Mouse (Mus musculus) forebrain, postnatal 0 days (tissue): ENCODE measurements at regions not wholly inside any gene's neighbourhood (a gene's known extent, or its start where the extent isn't known, plus 50 kb on each side); places are given as distances from the start of the nearest gene placed in this dataset.

Experiments used
- ATAC-seq: fragments of 200-750 bp; cut with Nextera tagmentation; 2 replicates; pipeline ENCODE4 v1.8.0; 2017; ENCODE audit warnings: mild to moderate bottlenecking, moderate library complexity
- DNase-seq: peaks from one replicate; pipeline ENCODE4 v3.0.0-alpha.2; 2015
- H3K27ac ChIP-seq: fragments of 300-500 bp; sonication (generic); 2 replicates; pipeline ENCODE4 v1.5.1; 2014; ENCODE audit warnings: low read depth, mild to moderate bottlenecking, antibody characterized with exemption, low read length, moderate library complexity, mixed read lengths
- H3K27me3 ChIP-seq: fragments of 300-500 bp; sonication (generic); 2 replicates; pipeline ENCODE4 v1.6.1; 2014; ENCODE audit warnings: mild to moderate bottlenecking, low read length, mixed read lengths; ENCODE audit not compliant: insufficient read depth
- H3K36me3 ChIP-seq: fragments of 300-500 bp; sonication (generic); 2 replicates; pipeline ENCODE4 v1.6.1; 2014; ENCODE audit warnings: mild to moderate bottlenecking, moderate library complexity; ENCODE audit not compliant: insufficient read depth
- H3K4me1 ChIP-seq: fragments of 300-500 bp; sonication (generic); 2 replicates; pipeline ENCODE4 v1.6.1; 2014; ENCODE audit warnings: antibody characterized with exemption; ENCODE audit not compliant: insufficient read depth
- H3K4me2 ChIP-seq: fragments of 300-500 bp; sonication (generic); 2 replicates; pipeline ENCODE4 v1.6.1; 2014; ENCODE audit warnings: low read depth, mild to moderate bottlenecking, moderate library complexity
- H3K4me3 ChIP-seq: fragments of 300-500 bp; sonication (generic); 2 replicates; pipeline ENCODE4 v1.5.1; 2014; ENCODE audit warnings: low read depth, low read length, mixed read lengths
- H3K9ac ChIP-seq: fragments of 300-500 bp; sonication (generic); 2 replicates; pipeline ENCODE4 v1.6.1; 2014; ENCODE audit warnings: mild to moderate bottlenecking
- H3K9me3 ChIP-seq: fragments of 300-500 bp; sonication (generic); 2 replicates; pipeline ENCODE4 v1.6.1; 2016; ENCODE audit warnings: low read length
- CTCF ChIP-seq: sonication (generic); IDR thresholded peaks from 2 replicates; pipeline ENCODE4 v1.5.1; 2016; ENCODE audit warnings: antibody characterized with exemption, control low read depth, low read depth
- WGBS: fragments of 180-500 bp; shearing (Covaris S2); extraction: QIAGEN DNeasy Blood & Tissue Kit; methylation state at CpG from one replicate; pipeline ENCODE4 v1.1.7; 2014; 5-methylcytosine and 5-hydroxymethylcytosine counted together

DNA sequence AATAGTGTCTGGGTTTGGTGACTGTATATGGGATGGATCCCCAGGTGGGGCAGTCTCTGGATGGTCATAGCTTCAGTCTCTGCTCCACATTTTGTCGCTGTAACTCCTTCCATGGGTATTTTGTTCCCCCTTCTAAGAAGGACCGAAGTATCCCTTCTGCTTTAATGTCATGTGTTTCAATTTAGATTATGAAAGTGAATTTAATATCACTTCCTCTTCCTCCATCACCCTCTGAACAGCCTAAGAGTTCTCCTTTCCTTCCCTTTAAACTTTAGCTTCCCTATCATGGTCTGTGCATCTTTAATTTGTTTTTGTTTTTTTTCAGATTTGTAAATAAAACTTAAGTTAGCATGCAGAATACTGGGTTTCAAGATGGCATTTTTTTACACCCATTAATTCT, 211.0 kb upstream of the Phyhipl start:
- H3K36me3 ChIP-seq: no peaks in the 10 kb centered on the region
- H3K4me2 ChIP-seq: no peak overlapping the region
- no peak for DNase-seq
- no peak overlapping the region for H3K27ac ChIP-seq
- 91% methylated on average over 2 of the region's 2 CpGs for WGBS
- H3K4me3 ChIP-seq: no peak overlapping the region
- H3K27me3 ChIP-seq: no peaks in the 10 kb centered on the region
- no peak overlapping the region for H3K9ac ChIP-seq
- no peak for ATAC-seq
- H3K9me3 ChIP-seq: no peaks in the 10 kb centered on the region
- no peak for TF ChIP-seq CTCF
- H3K4me1 ChIP-seq: peaks cover under 1% of the 10 kb centered on the region; the same call in 1 of the 2 replicates

DNA sequence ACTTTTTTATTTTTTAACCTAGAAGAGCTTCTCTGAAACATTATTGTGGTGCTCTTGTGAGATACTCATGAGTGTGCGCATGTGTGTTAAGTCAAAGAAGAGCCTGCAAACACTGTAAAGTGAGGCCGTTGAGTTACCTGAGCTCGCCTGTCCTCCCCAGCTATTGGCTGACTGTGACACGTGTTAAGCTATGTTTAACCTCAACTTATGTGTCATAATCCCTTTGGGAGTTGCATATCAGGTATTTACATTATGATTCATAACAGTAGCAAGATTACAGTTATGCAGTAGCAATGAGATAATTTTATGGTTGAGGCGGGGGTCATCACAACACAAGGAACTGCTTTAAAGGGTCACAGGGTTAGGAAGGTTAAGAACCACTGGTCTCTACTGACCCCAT, 208.9 kb upstream of the Phyhipl start:
- no peaks in the 10 kb centered on the region for H3K9me3 ChIP-seq
- no peaks in the 10 kb centered on the region for H3K27me3 ChIP-seq
- no peak overlapping the region for H3K9ac ChIP-seq
- no peaks in the 10 kb centered on the region for H3K36me3 ChIP-seq
- no peak for DNase-seq
- H3K4me2 ChIP-seq: no peak overlapping the region
- no peak for TF ChIP-seq CTCF
- whole genome bisulfite sequencing: 91% methylated on average over 5 of the region's 5 CpGs
- no peak for ATAC-seq
- H3K4me1 ChIP-seq: peaks cover 18% of the 10 kb centered on the region
- H3K27ac ChIP-seq: no peak overlapping the region
- no peak overlapping the region for H3K4me3 ChIP-seq

DNA sequence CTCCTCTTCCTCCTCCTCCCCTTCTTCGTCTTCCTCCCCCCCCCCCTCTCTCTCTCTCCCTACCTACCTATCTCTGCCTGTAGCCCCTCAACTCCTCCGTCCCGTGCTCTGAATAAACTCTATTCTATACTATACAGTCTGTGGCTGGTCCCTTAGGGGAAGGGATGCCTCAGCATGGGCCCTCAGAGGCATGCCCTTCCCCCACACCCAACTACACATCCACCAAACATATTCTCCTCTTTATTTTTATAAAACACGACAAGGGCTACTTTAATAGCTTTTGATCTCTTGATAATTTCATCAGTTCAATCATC, 206.2 kb upstream of the Phyhipl start:
- H3K36me3 ChIP-seq: no peaks in the 10 kb centered on the region
- WGBS: 48% methylated on average over 3 of the region's 4 CpGs
- H3K27ac ChIP-seq: 0 out of 2 replicates have a peak overlapping the region, but pooled peaks have one; percentile 29
- H3K9me3 ChIP-seq: no peaks in the 10 kb centered on the region
- peaks cover 18% of the 10 kb centered on the region for H3K4me1 ChIP-seq
- no peak for ATAC-seq
- no peaks in the 10 kb centered on the region for H3K27me3 ChIP-seq
- H3K9ac ChIP-seq: no peak overlapping the region
- H3K4me2 ChIP-seq: no peak overlapping the region
- H3K4me3 ChIP-seq: no peak overlapping the region
- no peak for TF ChIP-seq CTCF
- DNase-seq: no peak

DNA sequence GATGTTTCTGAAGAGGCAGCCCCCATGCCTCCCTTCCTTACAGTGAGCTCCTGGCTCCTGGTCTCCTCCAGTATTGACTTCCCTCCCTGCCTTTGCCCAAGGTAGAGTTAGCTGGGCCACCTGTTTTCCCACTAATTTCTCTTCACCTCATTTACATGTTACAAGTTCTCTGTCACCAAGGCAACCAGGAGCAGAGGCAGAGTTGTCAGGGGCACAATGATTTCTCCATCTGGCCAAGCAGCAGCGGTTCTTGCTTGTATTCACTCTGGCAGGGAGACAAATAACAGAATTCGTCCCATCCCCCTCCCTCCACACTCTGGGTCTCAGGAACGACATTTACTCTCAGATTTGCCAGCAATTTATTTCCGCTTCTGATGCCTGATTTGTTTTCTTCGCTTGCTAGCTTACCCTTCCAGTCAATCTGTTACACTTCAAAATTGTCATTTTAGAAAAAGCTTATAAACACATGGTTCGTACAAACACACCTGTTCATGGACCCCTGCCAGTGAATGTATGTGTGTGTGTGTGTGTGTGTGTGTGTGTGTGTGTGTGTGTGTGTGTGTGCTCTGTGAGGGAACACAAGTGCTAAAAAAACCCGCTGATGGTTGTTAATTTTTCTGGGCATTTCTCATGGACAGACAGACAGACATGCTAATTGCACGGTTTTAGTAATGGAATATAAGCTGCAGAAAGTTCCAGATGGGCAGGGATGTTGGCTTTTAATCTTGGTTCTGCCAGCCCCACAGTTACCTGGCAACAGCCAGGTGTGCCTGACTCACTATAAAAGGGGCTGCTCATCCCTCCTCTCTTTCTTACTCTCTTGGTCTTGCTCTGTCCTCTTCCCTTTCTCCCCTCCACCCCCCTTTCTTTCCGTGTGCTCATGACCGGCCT, 205.6 kb upstream of the Phyhipl start:
- Histone ChIP-seq H3K36me3 (no peaks in the 10 kb centered on the region), H3K9me3 (no peaks in the 10 kb centered on the region), H3K27ac (peak overlapping the region; percentile 64), H3K4me1 (peaks cover 18% of the 10 kb centered on the region), H3K9ac (no peak overlapping the region), H3K27me3 (no peaks in the 10 kb centered on the region), H3K4me3 (no peak overlapping the region), H3K4me2 (peak overlapping the region; percentile 21; the same call in 1 of the 2 replicates)
- peak; percentile 88 for DNase-seq
- no peak for TF ChIP-seq CTCF
- peak; percentile 87 for ATAC-seq
- WGBS: 27% methylated on average over 10 of the region's 10 CpGs

DNA sequence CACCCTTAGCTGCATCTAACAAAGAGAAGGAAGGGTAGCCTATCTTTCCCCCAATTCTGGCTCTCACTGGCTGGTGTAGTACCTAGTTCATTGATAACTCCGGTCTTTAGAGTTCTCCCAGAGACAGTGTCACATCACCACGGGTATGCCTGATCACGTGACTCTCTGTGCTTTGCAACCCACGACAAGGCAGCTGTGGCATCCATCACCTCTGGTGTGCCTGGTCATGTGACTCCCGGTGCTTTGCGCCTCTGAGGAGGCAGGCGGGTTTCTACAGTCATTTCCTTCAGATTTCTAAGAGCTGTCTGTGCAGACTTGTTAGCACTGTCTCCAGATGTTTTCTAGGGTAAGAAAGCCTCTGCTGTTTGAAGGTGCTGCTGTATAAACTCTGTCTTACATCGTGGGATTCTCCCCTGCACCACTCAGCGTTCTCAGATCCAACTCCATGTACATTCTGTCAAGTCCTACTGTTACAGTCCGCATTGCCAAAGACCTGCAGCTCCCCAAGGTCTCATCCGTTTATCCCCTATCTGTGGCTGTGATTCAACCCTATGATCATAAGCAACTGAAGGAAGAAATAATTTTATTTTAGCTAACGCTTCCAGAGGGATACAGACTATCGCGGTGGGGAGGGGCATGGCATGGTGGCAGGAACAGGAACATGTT, 201.5 kb upstream of the Phyhipl start:
- DNase-seq: no peak
- ATAC-seq: no peak
- no peak overlapping the region for H3K4me3 ChIP-seq
- no peaks in the 10 kb centered on the region for H3K27me3 ChIP-seq
- no peak overlapping the region for H3K9ac ChIP-seq
- H3K36me3 ChIP-seq: no peaks in the 10 kb centered on the region
- H3K4me2 ChIP-seq: no peak overlapping the region
- H3K4me1 ChIP-seq: peaks cover 18% of the 10 kb centered on the region
- WGBS: 77% methylated on average over 14 of the region's 14 CpGs
- no peak overlapping the region for H3K27ac ChIP-seq
- no peaks in the 10 kb centered on the region for H3K9me3 ChIP-seq
- no peak for TF ChIP-seq CTCF

DNA sequence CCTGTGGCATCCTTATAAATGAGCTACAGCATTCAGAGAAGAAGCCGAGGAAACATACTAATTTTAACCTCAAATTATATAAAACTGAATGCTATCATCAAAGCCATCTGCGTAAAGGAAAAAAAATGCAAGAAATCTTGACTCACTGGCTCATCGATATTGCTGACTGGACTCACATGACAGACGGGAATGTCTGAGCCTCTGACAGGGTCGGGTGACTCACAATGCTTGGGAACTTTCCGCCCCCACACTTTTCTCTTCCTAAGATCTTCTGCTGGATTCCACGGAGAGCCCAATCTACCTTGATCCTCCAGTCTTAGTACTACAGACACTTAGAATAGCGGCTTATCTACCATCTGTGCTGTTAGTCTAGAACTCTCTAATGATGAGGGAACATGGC, 200.2 kb upstream of the Phyhipl start:
- Histone ChIP-seq H3K9me3 (no peaks in the 10 kb centered on the region), H3K4me1 (peaks cover 10% of the 10 kb centered on the region), H3K27me3 (no peaks in the 10 kb centered on the region), H3K4me2 (no peak overlapping the region), H3K27ac (no peak overlapping the region), H3K36me3 (no peaks in the 10 kb centered on the region), H3K9ac (no peak overlapping the region), H3K4me3 (no peak overlapping the region)
- ATAC-seq: no peak
- 80% methylated on average over 8 of the region's 8 CpGs for WGBS
- no peak for DNase-seq
- no peak for TF ChIP-seq CTCF

DNA sequence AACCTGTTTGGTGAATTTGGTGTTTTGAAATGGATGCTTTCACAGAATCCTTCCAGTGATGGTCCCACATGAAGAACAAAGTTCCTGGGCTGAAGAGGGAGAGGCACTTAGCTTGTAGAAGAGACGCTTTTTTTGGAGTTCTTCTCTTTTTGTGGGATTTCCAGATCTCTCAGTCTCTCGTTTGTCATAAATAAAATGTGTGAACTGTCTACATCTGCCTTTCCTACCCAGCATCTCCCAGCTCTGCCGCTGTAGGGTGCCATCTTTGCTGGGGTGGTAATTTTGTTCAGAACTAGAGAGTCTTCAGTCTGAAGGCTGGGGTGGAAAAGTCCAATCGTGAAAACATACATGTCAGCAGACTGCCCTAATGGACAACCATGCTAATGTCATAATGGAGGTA, 197.8 kb upstream of the Phyhipl start:
- Histone ChIP-seq H3K4me1 (no peaks in the 10 kb centered on the region), H3K27me3 (no peaks in the 10 kb centered on the region), H3K36me3 (no peaks in the 10 kb centered on the region), H3K9ac (no peak overlapping the region), H3K27ac (no peak overlapping the region), H3K9me3 (no peaks in the 10 kb centered on the region), H3K4me3 (no peak overlapping the region), H3K4me2 (no peak overlapping the region)
- 83% methylated on average over 4 of the region's 4 CpGs for WGBS
- ATAC-seq (no peak), DNase-seq (no peak)
- no peak for TF ChIP-seq CTCF
